Mouse (Mus musculus) right cerebral cortex, postnatal 25 days (tissue): ENCODE measurements around the gene Osbpl9.

ENCODE experiments used
- DNase-seq: peaks from one replicate; pipeline ENCODE4 v3.0.0; 2022

The Osbpl9 gene

GRCm38 (mm10) chr4:109128971-109129370 lies 73.1 kb downstream of the Osbpl9 start:
- DNase-seq: no peak

- no peak for DNase-seq
These were observed 74.1 kb downstream of the Osbpl9 start for GRCm38 (mm10) chr4:109128017-109128416.

GRCm38 (mm10) chr4:109126834-109127564 lies 75.1 kb downstream of the Osbpl9 start:
- DNase-seq: no peak

GRCm38 (mm10) chr4:109125746-109126425 lies 76.2 kb downstream of the Osbpl9 start:
- DNase-seq: no peak

- DNase-seq: no peak
These were observed 79.1 kb downstream of the Osbpl9 start for GRCm38 (mm10) chr4:109122830-109123555.

- no peak for DNase-seq
These were observed 81.3 kb downstream of the Osbpl9 start for GRCm38 (mm10) chr4:109120735-109121134.

GRCm38 (mm10) chr4:109119641-109120125 lies 82.4 kb downstream of the Osbpl9 start:
- DNase-seq: no peak

- DNase-seq: peak; percentile 53
These were observed 83.8 kb downstream of the Osbpl9 start for GRCm38 (mm10) chr4:109118327-109118659.

GRCm38 (mm10) chr4:109117596-109118326 lies 84.3 kb downstream of the Osbpl9 start:
- DNase-seq: peak; percentile 71

- no peak for DNase-seq
These were observed 85.1 kb downstream of the Osbpl9 start for GRCm38 (mm10) chr4:109116938-109117337.

GRCm38 (mm10) chr4:109116494-109116893 lies 85.6 kb downstream of the Osbpl9 start:
- no peak for DNase-seq

GRCm38 (mm10) chr4:109115742-109116141 lies 86.3 kb downstream of the Osbpl9 start:
- no peak for DNase-seq

GRCm38 (mm10) chr4:109114308-109114707 lies 87.8 kb downstream of the Osbpl9 start:
- no peak for DNase-seq

- no peak for DNase-seq
These were observed 89.1 kb downstream of the Osbpl9 start for GRCm38 (mm10) chr4:109112915-109113505.

- DNase-seq: no peak
These were observed 91.1 kb downstream of the Osbpl9 start for GRCm38 (mm10) chr4:109110978-109111377.

GRCm38 (mm10) chr4:109109686-109110085 lies 92.4 kb downstream of the Osbpl9 start:
- no peak for DNase-seq

- DNase-seq: no peak
These were observed 93.1 kb downstream of the Osbpl9 start for GRCm38 (mm10) chr4:109109012-109109411.

GRCm38 (mm10) chr4:109106594-109106993 lies 95.5 kb downstream of the Osbpl9 start:
- DNase-seq: no peak

- no peak for DNase-seq
These were observed 96.0 kb downstream of the Osbpl9 start for GRCm38 (mm10) chr4:109106034-109106433.

- no peak for DNase-seq
These were observed 96.8 kb downstream of the Osbpl9 start for GRCm38 (mm10) chr4:109105254-109105653.

GRCm38 (mm10) chr4:109103145-109103883 lies 98.8 kb downstream of the Osbpl9 start:
- no peak for DNase-seq

GRCm38 (mm10) chr4:109102574-109102973 lies 99.5 kb downstream of the Osbpl9 start:
- no peak for DNase-seq
